Mouse (Mus musculus): ENCODE results near the gene Gm4871. TPM values are rescaled to one million over a fixed set of nuclear protein-coding genes. Genes with fewer than 3 reads are reported as not detected.
"Not testable (repeated sequence)": the region's sequence is repeated elsewhere in the genome, so short reads cannot be mapped to it uniquely, and the experiment has no call there.

The Gm4871 gene
- polyA plus RNA-seq (2014; fragmentation: Nextera tagmentation; extraction: Ambion mirVana), result not detected in 2 replicates

DNA sequence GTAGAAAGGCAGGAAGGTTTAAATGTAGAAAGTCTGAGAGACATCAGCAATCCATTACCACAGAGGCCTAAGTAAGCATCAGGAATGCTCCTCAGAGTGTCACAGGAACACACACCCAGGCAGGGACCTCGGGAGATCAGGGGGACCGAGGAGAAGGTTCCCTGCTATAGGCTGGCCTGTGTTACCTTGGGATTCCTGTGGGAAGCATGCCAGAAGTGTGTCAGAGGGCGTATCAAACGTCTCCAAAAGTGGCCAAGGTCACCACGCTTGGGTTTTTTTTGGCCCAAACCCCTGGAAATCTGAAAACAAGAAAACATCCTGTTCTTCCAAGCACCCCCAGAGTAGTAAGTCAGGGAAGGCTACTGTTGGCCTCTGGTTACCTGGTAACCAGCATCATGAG, at the start of gene Gm4871:
TSS of gene Gm4871 (minus strand) at position 364 of the 400 bp plus-strand sequence.
- H3K4me1 ChIP-seq (ENCODE audit: control insufficient read depth, insufficient read depth, low read length); H3K27ac ChIP-seq (ENCODE audit: low read depth, low read length); H3K9ac ChIP-seq (ENCODE audit: low read depth, low read length); H3K27me3 ChIP-seq (ENCODE audit: control insufficient read depth, insufficient read depth, low read length); H3K4me2 ChIP-seq (replicated peaks; ENCODE audit: low read depth, low read length); H3K9me3 ChIP-seq (ENCODE audit: control insufficient read depth, low read length); H3K36me3 ChIP-seq (ENCODE audit: control insufficient read depth, insufficient read depth, low read length); ATAC-seq (ENCODE audit: low FRiP score, low TSS enrichment); H3K4me3 ChIP-seq (ENCODE audit: low read length): not testable (repeated sequence)
- WGBS, result 48% methylated on average over 5 of the region's 5 CpGs

- Histone ChIP-seq H3K27me3 (ENCODE audit: control insufficient read depth, insufficient read depth, low read length) (no peaks in the 10 kb centered on the region), H3K4me3 (ENCODE audit: low read length) (no peak overlapping the region), H3K36me3 (ENCODE audit: control insufficient read depth, insufficient read depth, low read length) (no peaks in the 10 kb centered on the region), H3K9ac (ENCODE audit: low read depth, low read length) (no peak overlapping the region), H3K4me2 (replicated peaks; ENCODE audit: low read depth, low read length) (no peak overlapping the region), H3K9me3 (ENCODE audit: control insufficient read depth, low read length) (no peaks in the 10 kb centered on the region), H3K4me1 (ENCODE audit: control insufficient read depth, insufficient read depth, low read length) (peaks cover 9% of the 10 kb centered on the region), H3K27ac (ENCODE audit: low read depth, low read length) (no peak overlapping the region)
- WGBS, result 90% methylated on average over 10 of the region's 10 CpGs
- no peak for ATAC-seq (ENCODE audit: low FRiP score, low TSS enrichment)
These were observed 49.5 kb upstream of the Gm4871 start for GRCm38 (mm10) chr5:145081866-145082613.

DNA sequence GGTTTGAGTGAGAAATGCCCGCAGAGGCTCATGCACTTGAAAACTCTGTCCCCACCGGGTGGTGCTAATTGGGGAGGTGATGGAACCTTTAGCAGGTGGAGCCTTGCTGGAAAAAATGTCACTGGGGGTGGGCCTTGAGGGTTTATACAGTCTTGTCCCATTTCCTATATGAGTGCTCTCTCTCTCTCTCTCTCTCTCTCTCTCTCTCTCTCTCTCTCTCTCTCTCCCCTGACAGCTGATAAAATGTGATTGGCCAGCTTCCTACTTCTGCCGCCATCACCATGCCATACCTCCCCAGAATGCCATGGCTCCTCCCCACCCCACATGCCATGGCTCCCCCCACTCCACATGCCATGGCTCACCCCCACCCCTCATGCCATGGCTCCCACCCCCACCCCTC, 42.5 kb upstream of the Gm4871 start:
- Histone ChIP-seq H3K4me3 (ENCODE audit: low read length) (no peak overlapping the region), H3K9me3 (ENCODE audit: control insufficient read depth, low read length) (no peaks in the 10 kb centered on the region), H3K36me3 (ENCODE audit: control insufficient read depth, insufficient read depth, low read length) (no peaks in the 10 kb centered on the region), H3K27me3 (ENCODE audit: control insufficient read depth, insufficient read depth, low read length) (no peaks in the 10 kb centered on the region), H3K9ac (ENCODE audit: low read depth, low read length) (no peak overlapping the region), H3K4me2 (replicated peaks; ENCODE audit: low read depth, low read length) (no peak overlapping the region), H3K27ac (ENCODE audit: low read depth, low read length) (no peak overlapping the region), H3K4me1 (ENCODE audit: control insufficient read depth, insufficient read depth, low read length) (no peaks in the 10 kb centered on the region)
- 59% methylated on average over 3 of the region's 3 CpGs for WGBS
- ATAC-seq (ENCODE audit: low FRiP score, low TSS enrichment), result no peak

DNA sequence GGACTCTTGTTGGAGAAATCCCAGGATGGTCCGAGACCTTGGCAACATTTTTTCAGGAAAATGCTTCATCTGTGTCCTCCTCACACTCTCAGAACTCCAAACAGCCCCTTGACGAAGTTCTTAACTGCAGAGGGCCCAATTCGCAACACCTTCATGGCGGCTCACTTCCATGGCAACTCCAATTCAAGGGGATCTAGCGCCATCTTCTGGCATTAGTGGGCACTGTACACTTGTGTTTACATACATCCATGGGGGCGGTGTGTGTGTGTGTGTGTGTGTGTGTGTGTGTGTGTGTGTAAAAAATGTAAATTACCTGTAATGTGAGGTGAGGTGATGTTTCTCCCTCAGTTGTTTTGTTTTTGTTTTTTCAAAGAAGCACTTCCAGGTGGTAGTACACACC, 38.8 kb upstream of the Gm4871 start:
- H3K9ac ChIP-seq (ENCODE audit: low read depth, low read length), result no peak overlapping the region
- H3K4me1 ChIP-seq (ENCODE audit: control insufficient read depth, insufficient read depth, low read length), result no peaks in the 10 kb centered on the region
- no peaks in the 10 kb centered on the region for H3K9me3 ChIP-seq (ENCODE audit: control insufficient read depth, low read length)
- H3K4me3 ChIP-seq (ENCODE audit: low read length), result no peak overlapping the region
- H3K27me3 ChIP-seq (ENCODE audit: control insufficient read depth, insufficient read depth, low read length), result no peaks in the 10 kb centered on the region
- H3K4me2 ChIP-seq (replicated peaks; ENCODE audit: low read depth, low read length), result no peak overlapping the region
- WGBS, result 56% methylated on average over 6 of the region's 6 CpGs
- no peaks in the 10 kb centered on the region for H3K36me3 ChIP-seq (ENCODE audit: control insufficient read depth, insufficient read depth, low read length)
- ATAC-seq (ENCODE audit: low FRiP score, low TSS enrichment), result no peak
- H3K27ac ChIP-seq (ENCODE audit: low read depth, low read length), result no peak overlapping the region

DNA sequence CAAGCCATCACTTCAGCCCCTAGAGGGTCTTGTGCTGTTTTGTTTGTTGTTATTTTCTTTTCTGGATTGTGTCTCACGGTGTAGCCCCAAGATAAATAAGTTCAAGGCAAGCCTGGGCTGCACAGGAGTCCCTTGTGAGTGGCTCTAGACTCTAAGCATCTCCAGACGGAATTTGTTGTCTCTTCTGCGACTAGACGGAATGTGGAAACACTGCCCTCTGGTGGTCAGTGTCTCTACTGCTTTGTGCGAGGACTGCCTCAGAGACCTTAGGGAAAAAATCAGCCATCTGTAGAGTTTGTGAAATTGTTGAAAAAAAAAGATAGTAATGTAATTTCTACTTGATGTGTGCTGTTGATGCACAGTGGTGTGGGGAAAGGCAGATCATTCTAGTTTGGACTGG, 37.2 kb upstream of the Gm4871 start:
- Histone ChIP-seq H3K9me3 (ENCODE audit: control insufficient read depth, low read length) (no peaks in the 10 kb centered on the region), H3K4me3 (ENCODE audit: low read length) (no peak overlapping the region), H3K9ac (ENCODE audit: low read depth, low read length) (no peak overlapping the region), H3K4me2 (replicated peaks; ENCODE audit: low read depth, low read length) (no peak overlapping the region), H3K27me3 (ENCODE audit: control insufficient read depth, insufficient read depth, low read length) (no peaks in the 10 kb centered on the region), H3K4me1 (ENCODE audit: control insufficient read depth, insufficient read depth, low read length) (no peaks in the 10 kb centered on the region), H3K36me3 (ENCODE audit: control insufficient read depth, insufficient read depth, low read length) (no peaks in the 10 kb centered on the region), H3K27ac (ENCODE audit: low read depth, low read length) (no peak overlapping the region)
- WGBS, result 2% methylated on average over 5 of the region's 5 CpGs
- peak; percentile 63; the same call in 1 of the 2 replicates for ATAC-seq (ENCODE audit: low FRiP score, low TSS enrichment)

DNA sequence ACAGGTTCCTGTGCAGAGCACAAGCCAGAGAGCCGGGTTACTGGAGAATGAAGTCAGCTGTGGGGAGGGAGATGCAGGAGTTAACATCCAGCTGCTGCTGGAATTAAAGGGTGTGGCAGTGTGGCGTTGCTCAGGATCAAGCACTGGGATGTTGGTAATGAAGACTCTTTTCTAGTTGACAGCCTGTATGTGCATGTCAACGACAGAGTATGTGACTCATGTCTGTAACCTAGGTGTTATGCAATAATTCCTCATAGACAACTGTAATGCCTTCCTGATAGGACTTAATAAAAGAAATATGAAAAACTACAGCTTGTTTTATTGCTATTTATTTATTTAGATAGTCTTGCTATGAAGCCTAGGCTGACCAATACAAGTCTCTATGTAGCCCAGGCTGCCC, 36.3 kb upstream of the Gm4871 start:
- no peak overlapping the region for H3K9ac ChIP-seq (ENCODE audit: low read depth, low read length)
- H3K4me3 ChIP-seq (ENCODE audit: low read length), result no peak overlapping the region
- H3K4me1 ChIP-seq (ENCODE audit: control insufficient read depth, insufficient read depth, low read length), result no peaks in the 10 kb centered on the region
- WGBS, result 56% methylated on average over 3 of the region's 3 CpGs
- H3K27me3 ChIP-seq (ENCODE audit: control insufficient read depth, insufficient read depth, low read length), result no peaks in the 10 kb centered on the region
- H3K4me2 ChIP-seq (replicated peaks; ENCODE audit: low read depth, low read length), result no peak overlapping the region
- no peaks in the 10 kb centered on the region for H3K36me3 ChIP-seq (ENCODE audit: control insufficient read depth, insufficient read depth, low read length)
- ATAC-seq (ENCODE audit: low FRiP score, low TSS enrichment), result no peak
- H3K27ac ChIP-seq (ENCODE audit: low read depth, low read length), result no peak overlapping the region
- H3K9me3 ChIP-seq (ENCODE audit: control insufficient read depth, low read length), result no peaks in the 10 kb centered on the region

- no peak overlapping the region for H3K27ac ChIP-seq (ENCODE audit: low read depth, low read length)
- H3K4me1 ChIP-seq (ENCODE audit: control insufficient read depth, insufficient read depth, low read length), result no peaks in the 10 kb centered on the region
- no peaks in the 10 kb centered on the region for H3K36me3 ChIP-seq (ENCODE audit: control insufficient read depth, insufficient read depth, low read length)
- no peak overlapping the region for H3K4me3 ChIP-seq (ENCODE audit: low read length)
- H3K4me2 ChIP-seq (replicated peaks; ENCODE audit: low read depth, low read length), result no peak overlapping the region
- ATAC-seq (ENCODE audit: low FRiP score, low TSS enrichment), result no peak
- no peaks in the 10 kb centered on the region for H3K27me3 ChIP-seq (ENCODE audit: control insufficient read depth, insufficient read depth, low read length)
- no peak overlapping the region for H3K9ac ChIP-seq (ENCODE audit: low read depth, low read length)
- H3K9me3 ChIP-seq (ENCODE audit: control insufficient read depth, low read length), result no peaks in the 10 kb centered on the region
- 89% methylated on average over 1 of the region's 1 CpGs for WGBS
These were observed 32.3 kb upstream of the Gm4871 start for GRCm38 (mm10) chr5:145064765-145065340.

- no peaks in the 10 kb centered on the region for H3K4me1 ChIP-seq (ENCODE audit: control insufficient read depth, insufficient read depth, low read length)
- WGBS, result 67% methylated on average over 2 of the region's 2 CpGs
- H3K9me3 ChIP-seq (ENCODE audit: control insufficient read depth, low read length), result no peaks in the 10 kb centered on the region
- no peak overlapping the region for H3K27ac ChIP-seq (ENCODE audit: low read depth, low read length)
- no peak overlapping the region for H3K4me2 ChIP-seq (replicated peaks; ENCODE audit: low read depth, low read length)
- H3K36me3 ChIP-seq (ENCODE audit: control insufficient read depth, insufficient read depth, low read length), result no peaks in the 10 kb centered on the region
- no peaks in the 10 kb centered on the region for H3K27me3 ChIP-seq (ENCODE audit: control insufficient read depth, insufficient read depth, low read length)
- no peak overlapping the region for H3K4me3 ChIP-seq (ENCODE audit: low read length)
- H3K9ac ChIP-seq (ENCODE audit: low read depth, low read length), result no peak overlapping the region
- ATAC-seq (ENCODE audit: low FRiP score, low TSS enrichment), result no peak
These were observed 27.0 kb upstream of the Gm4871 start for GRCm38 (mm10) chr5:145059524-145059923.

DNA sequence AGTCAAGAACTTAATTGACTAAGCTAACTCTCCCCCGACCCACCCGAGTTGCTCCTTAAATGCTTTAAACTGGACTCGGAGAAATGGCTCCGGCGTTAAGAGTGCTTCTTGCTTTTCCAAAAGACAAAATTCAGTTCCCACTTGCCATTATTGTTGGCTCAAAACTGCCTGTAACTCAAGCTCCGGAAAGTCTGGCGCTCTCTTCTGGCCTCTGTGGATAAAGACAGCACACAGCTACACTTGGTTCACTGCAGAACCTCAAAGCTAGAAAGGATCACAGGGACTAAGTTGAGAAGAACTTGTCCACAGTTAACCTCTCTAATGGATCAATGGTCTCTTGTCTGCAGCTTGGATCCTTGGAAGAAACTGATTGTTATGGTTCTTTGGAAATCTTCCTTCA, 26.2 kb upstream of the Gm4871 start:
- Histone ChIP-seq H3K27me3 (ENCODE audit: control insufficient read depth, insufficient read depth, low read length) (no peaks in the 10 kb centered on the region), H3K9ac (ENCODE audit: low read depth, low read length) (no peak overlapping the region), H3K36me3 (ENCODE audit: control insufficient read depth, insufficient read depth, low read length) (no peaks in the 10 kb centered on the region), H3K4me2 (replicated peaks; ENCODE audit: low read depth, low read length) (no peak overlapping the region), H3K4me1 (ENCODE audit: control insufficient read depth, insufficient read depth, low read length) (no peaks in the 10 kb centered on the region), H3K9me3 (ENCODE audit: control insufficient read depth, low read length) (no peaks in the 10 kb centered on the region), H3K4me3 (ENCODE audit: low read length) (no peak overlapping the region), H3K27ac (ENCODE audit: low read depth, low read length) (no peak overlapping the region)
- ATAC-seq (ENCODE audit: low FRiP score, low TSS enrichment), result no peak
- 90% methylated on average over 7 of the region's 7 CpGs for WGBS

Data from kidney, embryonic 14.5 days (tissue).